Mouse (Mus musculus): ENCODE measurements around the gene Slc26a10.
"Not testable (repeated sequence)": the region's sequence is repeated elsewhere in the genome, so short reads cannot be mapped to it uniquely, and the experiment has no call there.

The Slc26a10 gene

DNA sequence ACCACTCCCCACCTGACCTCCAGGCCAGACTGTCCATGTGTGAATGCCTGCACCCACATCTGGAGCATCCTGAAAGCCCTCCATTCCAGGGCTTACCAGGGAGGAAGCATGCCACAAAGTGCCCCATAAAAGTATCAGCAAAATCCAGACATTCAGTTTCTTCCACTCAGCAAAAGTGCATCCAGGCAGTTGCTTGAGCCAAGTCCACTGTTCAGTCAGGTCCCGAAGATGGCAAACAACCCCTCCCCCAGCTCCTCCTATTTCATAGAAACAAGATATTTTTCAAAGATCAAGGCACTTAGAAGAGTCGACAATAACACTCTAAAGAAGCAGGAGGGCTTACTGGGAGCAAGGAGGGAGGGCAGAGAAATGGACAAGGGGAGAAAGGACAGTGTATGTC, 18.0 kb upstream of the Slc26a10 start:
- DNase-seq (ENCODE audit: low spot score in 2 of 2), result no peak

- DNase-seq (ENCODE audit: low spot score in 2 of 2), result no peak
Measured at GRCm38 (mm10) chr10:127197505-127198110, 17.2 kb upstream of the Slc26a10 start.

- DNase-seq (ENCODE audit: low spot score in 2 of 2), result no peak
Measured at GRCm38 (mm10) chr10:127197104-127197503, 16.7 kb upstream of the Slc26a10 start.

DNA sequence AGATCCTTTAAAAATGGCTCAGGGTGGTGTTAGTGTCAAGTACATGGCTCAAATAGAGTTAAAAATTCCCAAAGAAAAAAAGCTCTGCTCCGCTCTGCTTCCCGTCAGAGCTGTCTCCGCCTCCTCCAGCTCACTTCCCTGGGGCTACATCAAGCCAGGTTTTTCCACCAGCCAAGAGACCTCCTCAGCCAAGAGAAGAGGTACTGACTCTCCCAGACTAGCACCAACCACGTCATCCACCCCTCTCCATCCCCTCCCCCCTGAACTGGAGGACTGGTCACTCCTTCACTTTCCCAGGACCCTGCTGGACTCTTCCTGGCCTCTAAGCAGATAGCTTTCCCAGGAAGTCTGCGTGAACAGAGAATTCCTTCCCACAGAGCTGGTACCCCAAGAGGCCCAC, 15.9 kb upstream of the Slc26a10 start:
- no peak for DNase-seq (ENCODE audit: low spot score in 2 of 2)

- no peak for DNase-seq (ENCODE audit: low spot score in 2 of 2)
Measured at GRCm38 (mm10) chr10:127195328-127196129, 15.1 kb upstream of the Slc26a10 start, which contains the start of gene Dtx3. TSS of gene Dtx3 (minus strand) at chr10:127195728.

GRCm38 (mm10) chr10:127194428-127195327, 14.2 kb upstream of the Slc26a10 start:
- no peak for DNase-seq (ENCODE audit: low spot score in 2 of 2)

- DNase-seq (ENCODE audit: low spot score in 2 of 2), result no peak
Measured at GRCm38 (mm10) chr10:127193011-127193410, 12.6 kb upstream of the Slc26a10 start.

- DNase-seq (ENCODE audit: low spot score in 2 of 2), result not testable (repeated sequence)
Measured at GRCm38 (mm10) chr10:127192057-127192328, 11.5 kb upstream of the Slc26a10 start.

DNA sequence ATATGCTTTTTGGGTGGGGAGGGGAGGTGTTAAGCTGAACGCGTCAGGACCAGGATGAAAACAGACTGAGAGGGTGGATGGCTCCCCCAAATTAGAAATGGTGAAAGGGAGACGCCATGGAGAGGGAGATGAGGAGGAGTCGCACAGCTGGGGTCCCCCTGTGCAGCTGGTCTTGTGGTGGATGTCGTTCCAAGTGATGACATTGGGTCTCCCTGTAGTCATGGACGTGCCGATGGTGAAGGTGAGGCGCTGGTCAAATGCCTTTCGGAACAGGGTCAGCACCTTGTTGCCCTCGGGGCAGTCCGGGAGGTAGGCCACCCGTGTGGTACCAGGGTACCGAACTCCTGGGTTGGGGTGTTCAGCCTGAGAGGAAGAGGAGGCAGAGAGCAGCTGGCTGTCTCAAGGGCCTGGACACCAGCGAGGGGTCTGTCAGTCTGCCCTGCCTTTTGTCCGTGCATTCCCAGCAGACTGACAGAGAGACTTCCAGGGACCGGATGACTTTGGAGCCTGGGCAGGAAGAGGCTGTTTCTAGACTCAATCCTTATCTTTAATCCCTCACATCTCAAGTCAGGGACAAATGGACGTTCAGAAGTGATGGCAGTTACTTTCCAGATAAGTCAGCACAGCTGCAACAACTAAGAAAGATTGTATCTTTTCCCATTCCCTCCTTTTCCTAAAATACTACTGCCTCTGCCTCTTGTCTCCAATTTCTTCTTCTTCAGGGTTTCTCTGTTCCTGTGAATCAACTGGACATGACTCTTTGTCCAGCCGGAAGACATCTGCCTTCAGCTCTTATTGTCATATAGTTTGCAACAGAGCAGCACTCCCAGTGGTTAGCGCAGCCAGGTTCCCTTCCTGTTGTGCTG, 11.0 kb upstream of the Slc26a10 start:
- DNase-seq (ENCODE audit: low spot score in 2 of 2), result no peak

GRCm38 (mm10) chr10:127190398-127191190, 10.1 kb upstream of the Slc26a10 start:
- DNase-seq (ENCODE audit: low spot score in 2 of 2), result no peak

- DNase-seq (ENCODE audit: low spot score in 2 of 2), result no peak
Measured at GRCm38 (mm10) chr10:127189651-127190381, 9.4 kb upstream of the Slc26a10 start, which contains the start of gene Arhgef25. TSS of gene Arhgef25 (minus strand) at chr10:127190083.

DNA sequence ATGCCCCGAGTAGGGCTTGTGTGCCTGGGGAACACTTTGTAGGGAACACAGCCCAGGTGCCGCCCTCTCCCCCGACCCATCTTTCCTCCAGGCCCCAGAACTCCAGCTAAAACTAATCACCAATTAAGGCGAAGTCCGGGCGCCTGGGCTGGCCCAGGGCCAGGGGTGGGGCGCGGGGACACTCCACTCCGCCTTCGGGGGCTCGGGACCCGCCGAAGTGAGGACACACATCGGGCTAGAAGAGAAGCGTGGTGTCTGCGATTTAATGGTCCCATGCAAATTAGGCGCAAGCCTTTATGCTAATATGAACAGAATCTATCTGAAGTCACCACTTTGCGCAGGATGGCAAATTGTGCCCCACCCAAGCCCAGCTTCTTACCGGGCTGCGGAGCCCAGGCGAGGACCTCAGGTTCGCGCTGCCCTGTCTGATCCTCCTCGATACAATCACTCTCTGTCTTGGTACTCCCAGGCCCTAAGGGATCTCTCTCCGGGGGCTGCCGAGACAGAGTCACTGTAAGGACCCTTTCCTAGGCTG, 8.7 kb upstream of the Slc26a10 start:
- no peak for DNase-seq (ENCODE audit: low spot score in 2 of 2)

DNA sequence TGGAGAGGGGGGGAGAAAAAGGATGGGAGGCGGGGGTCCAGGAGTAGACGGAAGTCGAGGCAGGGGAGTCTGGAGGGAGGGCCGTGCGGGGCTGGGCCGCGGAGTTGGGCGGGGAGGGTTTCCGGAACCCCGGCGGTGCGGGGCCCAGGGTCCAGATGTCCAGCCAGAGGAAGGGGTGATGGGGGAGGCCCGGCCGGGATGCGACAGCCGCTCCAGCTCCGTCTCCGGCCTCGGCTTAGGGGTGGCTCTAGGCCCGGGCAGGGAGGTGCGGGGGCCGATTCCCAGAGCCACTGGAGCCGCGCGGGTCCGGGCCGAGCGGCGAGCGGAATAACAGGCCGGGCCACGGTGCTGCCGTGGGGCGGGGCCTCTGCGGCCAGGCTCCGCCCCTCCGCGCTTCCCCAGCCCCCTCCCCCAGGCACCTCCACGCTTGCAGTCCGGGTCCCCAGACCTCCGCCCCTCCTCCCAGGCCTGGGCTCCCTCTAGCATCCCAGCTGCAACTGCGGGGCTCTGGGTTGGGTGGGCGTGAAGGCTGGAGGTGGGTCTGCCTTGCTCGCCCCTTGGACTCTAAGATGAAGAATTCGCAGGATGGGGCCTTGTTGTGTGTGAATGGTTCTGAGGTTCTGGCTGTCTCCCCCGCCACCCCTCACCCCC, 8.1 kb upstream of the Slc26a10 start:
- no peak for DNase-seq (ENCODE audit: low spot score in 2 of 2)

- DNase-seq (ENCODE audit: low spot score in 2 of 2), result no peak
Measured at GRCm38 (mm10) chr10:127188079-127188453, 7.6 kb upstream of the Slc26a10 start.

DNA sequence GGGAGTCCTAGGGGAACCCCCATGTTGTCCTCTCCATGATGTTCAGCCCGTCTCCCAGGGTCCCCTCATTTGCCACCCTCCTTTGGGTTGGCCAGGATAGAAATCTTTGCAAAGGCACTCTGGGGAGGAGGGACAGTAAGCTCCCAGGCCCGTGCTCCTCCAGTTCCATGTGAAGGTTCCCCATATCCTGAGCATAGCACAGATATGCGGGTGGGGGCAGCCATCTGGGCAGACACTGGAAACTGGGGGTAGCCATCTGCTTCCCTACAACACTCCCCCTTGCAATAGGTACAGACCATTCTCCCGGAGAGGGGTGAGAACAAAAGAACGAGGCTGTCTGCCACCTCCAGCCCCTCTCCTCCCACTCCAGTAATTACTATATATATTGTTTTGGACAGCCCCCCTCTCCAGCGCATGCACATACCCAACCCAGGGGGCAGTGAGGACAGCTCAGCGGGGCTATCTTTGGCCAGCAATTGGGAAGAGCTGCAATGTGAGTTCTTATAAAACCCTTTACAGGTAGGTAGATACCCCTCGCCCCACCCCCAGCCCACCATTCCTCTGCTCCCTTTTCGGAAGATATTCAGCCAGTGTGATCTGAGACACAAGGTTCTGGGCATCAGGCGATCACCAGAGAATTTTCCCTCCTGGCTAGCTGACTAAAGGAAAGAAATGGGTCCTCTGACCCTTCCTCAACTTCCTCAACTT, 7.1 kb upstream of the Slc26a10 start:
- no peak for DNase-seq (ENCODE audit: low spot score in 2 of 2)

DNA sequence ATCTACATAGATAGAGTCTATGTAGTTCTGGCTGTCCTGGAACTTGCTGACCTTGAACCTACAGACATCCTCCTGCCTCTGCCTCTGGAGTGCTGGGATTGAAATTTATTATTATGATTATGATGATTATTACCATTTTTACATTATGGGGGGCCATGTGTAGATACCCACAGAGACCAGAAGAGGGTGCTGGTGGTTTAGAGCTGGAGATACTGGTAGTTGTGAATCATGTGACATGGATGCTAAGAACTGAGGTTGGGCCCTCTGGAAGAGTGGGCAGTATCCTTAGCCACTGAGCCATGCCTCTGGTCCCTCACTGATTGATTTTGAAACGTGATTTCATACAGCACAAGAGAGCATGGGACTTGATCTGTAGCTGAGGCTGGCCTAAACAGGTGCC, 6.0 kb upstream of the Slc26a10 start:
- no peak for DNase-seq (ENCODE audit: low spot score in 2 of 2)

DNA sequence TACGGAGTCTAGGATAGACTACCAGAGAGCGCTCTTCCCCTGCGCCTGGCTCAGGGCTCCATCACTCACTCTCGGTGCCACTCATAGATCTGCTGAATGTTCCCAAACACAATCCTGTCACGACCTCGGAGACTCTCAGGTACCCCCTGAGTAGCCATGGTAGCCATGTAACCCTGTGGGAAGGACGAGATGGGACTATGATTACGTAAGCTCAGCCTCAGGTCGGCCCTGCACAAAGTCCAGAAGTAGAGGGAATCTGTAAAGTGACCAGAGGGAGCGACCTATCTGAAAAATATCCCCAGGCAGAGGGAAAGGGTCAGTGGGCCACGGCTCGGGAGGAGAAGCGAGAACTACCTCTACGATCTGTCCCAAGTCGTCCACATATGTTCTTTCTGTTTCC, 5.1 kb upstream of the Slc26a10 start:
- no peak for DNase-seq (ENCODE audit: low spot score in 2 of 2)

DNA sequence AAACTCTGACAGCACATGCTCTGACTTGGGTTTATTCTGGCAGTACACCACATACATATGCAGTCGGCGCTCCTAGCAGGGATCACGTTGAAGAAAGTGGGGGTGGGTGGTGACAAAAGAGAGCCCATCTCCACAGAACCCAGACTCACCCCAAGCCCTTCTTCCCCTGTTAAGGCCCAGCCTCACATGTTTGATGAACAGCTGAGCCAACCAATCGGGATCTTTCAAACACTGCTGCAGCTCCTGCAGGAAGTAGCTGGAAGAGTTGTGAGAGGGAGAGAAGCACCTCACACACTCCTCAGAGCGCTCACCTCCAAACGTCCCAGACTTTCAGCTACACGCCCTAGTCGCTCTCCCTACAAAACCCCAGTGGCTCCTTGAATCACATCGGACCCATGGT, 4.7 kb upstream of the Slc26a10 start:
- no peak for DNase-seq (ENCODE audit: low spot score in 2 of 2)

- DNase-seq (ENCODE audit: low spot score in 2 of 2), result no peak
Measured at GRCm38 (mm10) chr10:127183759-127184158, 3.3 kb upstream of the Slc26a10 start.
